Mouse (Mus musculus) cortical plate, adult 2 months (tissue): ENCODE measurements around the gene Copa.

Experiments
- CTCF ChIP-seq: fragments of 200-500 bp; IDR thresholded peaks from 2 replicates; pipeline ENCODE4 v1.5.1; 2011; ENCODE audit warnings: mild to moderate bottlenecking, control low read depth, low read length; ENCODE audit not compliant: insufficient read depth; ENCODE audit errors: extremely low read depth
- POLR2A ChIP-seq: fragments of 200-500 bp; IDR thresholded peaks from 2 replicates; pipeline ENCODE4 v1.6.1; 2011; ENCODE audit warnings: mild to moderate bottlenecking, low read length, control low read depth; ENCODE audit not compliant: insufficient read depth; ENCODE audit errors: extremely low read depth

DNA sequence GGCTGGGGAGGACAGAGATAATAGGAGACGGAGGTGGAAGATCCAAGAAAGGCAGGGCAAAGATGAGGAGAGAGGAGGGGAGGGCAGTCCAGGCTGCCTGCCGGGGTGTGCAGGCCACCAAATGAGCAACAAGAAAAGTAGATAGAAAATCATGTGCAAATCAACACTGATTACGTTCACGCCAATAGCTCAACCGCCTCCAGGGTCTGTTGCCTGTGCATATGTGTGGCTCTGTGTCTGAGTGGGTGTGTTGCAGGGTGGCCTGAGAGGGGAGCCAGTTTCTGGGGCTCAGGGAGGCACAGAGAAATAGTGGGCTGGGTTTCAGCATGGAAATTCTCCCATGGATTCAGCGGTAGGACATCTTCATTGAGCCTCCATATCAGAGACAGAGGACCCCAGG lies 24.0 kb upstream of the Copa start:
- no peak for TF ChIP-seq POLR2A
- no peak for TF ChIP-seq CTCF
